Mouse (Mus musculus) small intestine, adult 2 months (tissue): ENCODE data around the gene March6. TPM values are rescaled to one million over a fixed set of nuclear protein-coding genes. Genes with fewer than 3 reads are reported as not detected.

Experiments used
- H3K27ac ChIP-seq: fragments of 200-500 bp; 2 replicates; pipeline ENCODE4 v1.5.1; 2012; ENCODE audit warnings: low read depth, low read length, control low read depth, inconsistent platforms; ENCODE audit not compliant: insufficient read depth
- H3K27me3 ChIP-seq: fragments of 200-500 bp; 2 replicates; pipeline ENCODE4 v1.6.1; 2012; ENCODE audit warnings: mild to moderate bottlenecking, moderate library complexity, low read length, inconsistent platforms; ENCODE audit not compliant: control insufficient read depth, insufficient read depth
- H3K36me3 ChIP-seq: fragments of 200-500 bp; 2 replicates; pipeline ENCODE4 v1.6.1; 2012; ENCODE audit warnings: mild to moderate bottlenecking, low read length, control low read depth, inconsistent platforms; ENCODE audit not compliant: control insufficient read depth, insufficient read depth
- H3K4me1 ChIP-seq: fragments of 200-500 bp; 2 replicates; pipeline ENCODE4 v1.6.1; 2012; ENCODE audit warnings: low read length, inconsistent platforms, mixed read lengths; ENCODE audit not compliant: control insufficient read depth, insufficient read depth, insufficient read length
- H3K4me3 ChIP-seq: fragments of 200-500 bp; 2 replicates; pipeline ENCODE4 v1.5.1; 2012; ENCODE audit warnings: low read depth, mild to moderate bottlenecking, control low read depth, inconsistent platforms, low read length, moderate library complexity
- CTCF ChIP-seq: fragments of 200-500 bp; IDR thresholded peaks from 2 replicates; pipeline ENCODE4 v1.5.1; 2012; ENCODE audit warnings: low read depth, mild to moderate bottlenecking, control low read depth, inconsistent platforms, low read length, moderate library complexity, mixed read lengths; ENCODE audit not compliant: insufficient replicate concordance, insufficient read length; ENCODE audit errors: extremely low read depth
- POLR2A ChIP-seq: fragments of 200-500 bp; IDR thresholded peaks from 2 replicates; pipeline ENCODE4 v1.6.1; 2012; ENCODE audit warnings: low read depth, mild to moderate bottlenecking, control low read depth, inconsistent platforms, low read length, moderate library complexity
- WGBS: fragments of 180-500 bp; shearing (Covaris S2); methylation state at CpG from one replicate; pipeline ENCODE4 v1.1.7; 2018; 5-methylcytosine and 5-hydroxymethylcytosine counted together
- polyA plus RNA-seq: library from polyadenylated mRNA; depleted of rRNA; stranded (reverse); fragments of >200 nt; gene quantifications from 2 replicates; pipeline ENCODE4 v1.2.3, GENCODE M21; 2012

Gene March6
- polyA plus RNA-seq, 1 experiment: 18.1 TPM

DNA sequence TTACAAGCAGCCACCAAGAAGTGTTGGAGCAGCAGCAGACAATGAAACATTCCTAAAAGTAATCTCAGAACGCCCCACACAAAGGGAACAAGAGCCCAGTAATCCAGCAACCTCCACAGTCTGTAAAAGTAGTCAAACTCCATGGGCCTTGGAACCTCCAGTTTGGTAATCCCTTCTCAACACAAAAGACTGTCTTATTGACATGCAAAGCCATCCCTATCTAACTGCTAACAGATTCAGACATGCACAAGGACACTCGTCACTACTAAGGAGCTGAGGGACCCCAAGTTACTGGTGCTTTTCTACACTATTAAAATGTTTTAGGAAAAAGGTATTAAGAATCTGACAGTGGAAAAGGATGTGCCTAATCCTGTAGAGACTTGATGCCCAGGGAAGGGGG lies 43.4 kb downstream of the March6 start:
- Histone ChIP-seq H3K36me3 (peaks cover 42% of the 10 kb centered on the region), H3K4me3 (no peak overlapping the region), H3K27me3 (no peaks in the 10 kb centered on the region), H3K27ac (no peak overlapping the region), H3K4me1 (no peaks in the 10 kb centered on the region)
- TF ChIP-seq CTCF (no peak), POLR2A (no peak)
- 95% methylated on average over 2 of the region's 2 CpGs for WGBS

DNA sequence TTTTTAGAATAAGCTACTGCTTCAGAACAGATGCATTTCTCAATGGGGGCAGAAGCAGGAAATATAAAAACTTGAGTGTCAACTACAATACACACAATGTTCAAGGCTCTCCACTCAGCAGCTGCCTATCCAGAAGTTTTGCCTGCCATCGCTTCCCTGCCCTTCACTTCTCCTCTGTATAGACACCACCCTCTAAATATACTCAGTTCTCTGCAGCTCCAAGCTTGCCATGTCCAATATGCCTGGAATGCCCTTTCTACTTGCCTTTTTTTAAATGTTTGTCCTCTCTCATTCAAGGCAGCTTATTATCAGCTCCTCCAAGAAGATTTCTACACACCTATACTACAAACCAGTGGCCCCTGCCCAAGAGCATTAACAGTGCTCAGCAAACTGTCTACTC lies 54.2 kb downstream of the March6 start:
- TF ChIP-seq CTCF: no peak
- peaks cover 54% of the 10 kb centered on the region for H3K36me3 ChIP-seq
- H3K4me3 ChIP-seq: no peak overlapping the region
- H3K4me1 ChIP-seq: no peaks in the 10 kb centered on the region
- H3K27ac ChIP-seq: no peak overlapping the region
- H3K27me3 ChIP-seq: no peaks in the 10 kb centered on the region
- WGBS: 97% methylated on average over 1 of the region's 1 CpGs

DNA sequence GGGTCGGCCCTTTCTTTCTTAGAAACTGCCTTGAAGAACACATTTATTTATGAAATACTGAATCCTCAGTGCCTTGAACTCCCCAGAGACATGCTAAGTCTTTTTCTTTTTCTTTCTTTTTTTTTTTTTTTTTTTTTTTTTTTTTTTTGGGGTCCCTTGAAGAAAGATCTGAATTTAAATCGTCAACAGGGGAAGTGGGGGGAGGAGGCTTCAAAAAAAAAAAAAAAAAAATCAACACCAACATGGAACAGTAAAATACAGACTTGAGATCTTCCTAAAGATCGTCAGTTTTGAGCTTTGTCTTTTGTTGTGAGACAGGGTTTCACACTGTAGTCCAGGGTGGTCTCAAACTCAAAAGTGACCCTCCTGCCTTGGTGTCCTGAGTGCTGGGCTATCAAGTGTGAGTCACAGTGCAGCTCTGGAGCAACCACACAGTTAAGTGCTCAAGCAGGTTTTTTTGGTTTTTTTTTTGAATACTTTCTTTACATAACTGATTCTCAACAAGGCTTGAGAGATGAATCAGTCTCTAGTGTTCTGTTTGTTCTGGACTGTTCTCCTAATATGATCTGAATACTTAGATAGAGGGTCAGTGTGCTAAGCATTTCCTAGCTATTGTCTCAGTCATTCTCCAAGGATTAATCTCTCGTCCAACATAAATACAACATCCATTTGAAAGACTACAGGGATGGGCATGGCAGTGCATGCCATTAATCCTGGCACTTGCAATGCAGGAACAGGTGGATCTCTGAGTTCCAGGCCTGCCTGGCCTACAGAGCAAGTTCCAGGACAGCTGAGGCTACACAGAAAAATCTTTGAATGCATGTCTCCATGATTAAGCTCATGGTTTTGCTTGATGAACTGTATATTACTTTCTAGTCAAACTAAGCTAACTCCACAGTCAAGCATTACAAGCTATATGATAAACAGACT lies 57.9 kb downstream of the March6 start:
- Histone ChIP-seq H3K27me3 (no peaks in the 10 kb centered on the region), H3K27ac (no peak overlapping the region), H3K4me3 (no peak overlapping the region), H3K36me3 (peaks cover 46% of the 10 kb centered on the region), H3K4me1 (no peaks in the 10 kb centered on the region)
- TF ChIP-seq POLR2A (no peak), CTCF (no peak)
- WGBS: 67% methylated on average over 4 of the region's 4 CpGs

DNA sequence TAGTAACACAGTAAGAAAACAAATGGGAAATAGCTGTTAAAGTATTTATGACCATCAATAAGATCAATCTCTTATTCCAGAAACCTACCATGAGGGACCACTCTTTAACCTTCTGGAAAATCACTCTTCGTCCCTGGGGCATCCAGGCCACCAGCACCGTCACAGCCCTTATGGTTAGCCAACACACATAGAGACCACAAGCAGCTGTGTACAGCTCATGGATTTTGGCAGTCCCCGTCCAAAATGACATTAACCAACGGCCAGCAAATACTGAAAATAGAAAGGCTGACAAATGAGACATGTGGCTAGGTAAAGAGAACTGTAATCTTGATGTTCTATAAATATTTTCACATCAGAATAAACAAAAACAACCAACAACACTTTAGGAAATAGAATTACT lies 59.3 kb downstream of the March6 start:
- WGBS: 87% methylated on average over 4 of the region's 4 CpGs
- H3K4me1 ChIP-seq: no peaks in the 10 kb centered on the region
- H3K27me3 ChIP-seq: no peaks in the 10 kb centered on the region
- H3K36me3 ChIP-seq: peaks cover 46% of the 10 kb centered on the region
- TF ChIP-seq CTCF (no peak), POLR2A (no peak)
- no peak overlapping the region for H3K4me3 ChIP-seq
- H3K27ac ChIP-seq: no peak overlapping the region

DNA sequence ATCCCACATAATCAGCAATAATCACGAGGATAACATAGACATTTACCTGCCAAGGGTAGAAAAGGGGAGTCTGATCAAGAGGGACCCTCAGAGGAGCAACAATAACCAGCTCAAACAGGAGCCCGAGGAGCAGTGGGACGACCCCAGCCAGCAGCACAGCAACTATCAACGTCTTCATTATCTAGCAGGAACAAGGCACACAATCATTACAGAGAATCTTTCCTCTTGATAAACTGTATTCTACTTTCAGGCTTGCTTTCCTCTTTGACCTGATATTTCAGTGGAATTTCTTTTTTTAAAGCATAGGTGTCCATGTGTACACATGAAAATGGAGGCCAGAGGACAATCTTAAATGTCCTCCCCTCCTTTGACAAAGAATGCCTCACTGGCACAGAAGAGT lies 61.4 kb downstream of the March6 start:
- no peak for TF ChIP-seq CTCF
- no peak for TF ChIP-seq POLR2A
- Histone ChIP-seq H3K4me1 (no peaks in the 10 kb centered on the region), H3K27me3 (no peaks in the 10 kb centered on the region), H3K4me3 (no peak overlapping the region), H3K27ac (no peak overlapping the region), H3K36me3 (peaks cover 50% of the 10 kb centered on the region)
- 81% methylated on average over 4 of the region's 4 CpGs for WGBS

DNA sequence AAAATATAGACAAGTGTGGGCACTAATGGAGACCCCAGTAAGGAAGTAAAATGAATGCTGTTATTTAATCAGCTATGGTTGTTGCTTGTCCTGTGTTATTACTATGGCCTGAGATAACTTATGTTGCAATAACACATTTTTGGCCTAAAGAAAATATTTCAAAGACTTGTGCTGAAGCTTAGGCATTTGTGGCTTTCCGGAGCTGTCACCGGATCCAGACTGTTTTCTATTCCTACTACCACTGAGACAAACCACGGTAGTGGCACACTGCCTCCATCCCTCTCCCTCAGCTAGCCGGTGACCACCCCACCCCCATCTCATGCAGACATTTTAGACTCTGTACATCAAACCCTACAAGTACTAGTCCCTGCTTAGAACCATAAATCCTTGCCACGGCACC lies 62.0 kb downstream of the March6 start:
- Histone ChIP-seq H3K4me3 (no peak overlapping the region), H3K4me1 (no peaks in the 10 kb centered on the region), H3K27me3 (no peaks in the 10 kb centered on the region), H3K36me3 (peaks cover 54% of the 10 kb centered on the region), H3K27ac (no peak overlapping the region)
- 91% methylated on average over 5 of the region's 5 CpGs for WGBS
- TF ChIP-seq CTCF (no peak), POLR2A (no peak)

DNA sequence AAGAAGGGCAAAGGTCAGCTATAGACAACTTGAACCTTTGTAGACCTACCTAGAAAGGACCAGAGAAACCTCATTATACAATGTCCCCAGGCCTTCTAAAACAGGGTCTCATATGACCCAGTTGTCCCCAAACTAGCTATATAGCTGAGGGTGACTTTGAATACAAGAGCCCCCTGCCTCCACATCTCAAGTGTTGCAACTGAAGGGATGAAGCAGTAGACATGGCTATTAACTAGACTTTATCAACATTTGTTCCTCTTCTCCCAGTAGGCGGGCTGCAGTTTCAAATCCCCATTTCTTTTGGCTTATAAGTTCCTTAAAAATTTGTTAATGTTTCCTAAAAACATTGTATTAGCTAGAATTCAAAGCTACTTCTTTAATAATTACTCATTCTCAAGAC lies 64.1 kb downstream of the March6 start:
- Histone ChIP-seq H3K4me1 (no peaks in the 10 kb centered on the region), H3K27ac (no peak overlapping the region), H3K27me3 (no peaks in the 10 kb centered on the region), H3K4me3 (no peak overlapping the region), H3K36me3 (peaks cover 70% of the 10 kb centered on the region)
- TF ChIP-seq CTCF: no peak
- WGBS: 98% methylated on average over 1 of the region's 1 CpGs
